Mouse (Mus musculus) heart, adult 11 months (tissue): ENCODE measurements around the gene Ints3.

ENCODE experiments used
- DNase-seq: peaks from one replicate; pipeline ENCODE4 v3.0.0; 2022

The Ints3 gene

DNA sequence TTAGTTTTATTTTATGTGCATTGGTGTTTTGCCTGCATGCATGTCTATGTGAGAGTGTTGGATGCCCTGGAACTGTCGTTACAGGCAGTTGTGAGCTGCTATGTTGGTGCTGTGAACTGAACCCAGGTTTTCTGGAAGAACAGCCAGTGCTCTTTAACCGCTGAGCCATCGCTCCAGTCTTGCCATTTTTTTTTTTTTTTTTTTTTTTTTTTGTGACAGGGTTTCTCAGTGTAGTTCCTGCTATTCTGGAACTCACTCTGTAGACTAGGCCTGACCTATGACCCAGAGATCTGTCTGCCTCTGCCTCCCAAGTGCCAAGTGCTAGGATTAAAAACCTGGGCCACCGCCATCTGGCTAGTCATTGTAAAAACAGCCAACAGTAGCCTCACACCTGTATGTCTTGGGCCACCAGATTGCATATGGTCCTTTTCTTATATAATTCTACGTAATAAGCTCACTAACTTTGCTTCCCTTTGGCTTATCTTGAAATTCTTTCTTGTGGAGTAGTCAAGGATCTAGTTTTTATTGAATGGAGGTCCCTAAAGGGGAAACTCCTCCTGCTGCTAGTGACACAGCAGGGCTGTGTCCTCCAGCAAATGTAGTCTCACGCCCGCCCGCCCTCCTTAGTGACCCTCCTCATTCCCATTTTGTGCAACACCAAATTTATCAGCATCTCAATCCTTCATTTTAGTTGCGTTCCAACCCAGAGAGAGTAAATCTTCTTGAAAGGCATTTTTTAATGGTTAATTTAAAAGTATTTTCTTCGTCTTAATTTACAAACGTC is 12.2 kb upstream of the Ints3 start:
- DNase-seq = peak; percentile 92

- DNase-seq = no peak
These were observed 10.6 kb upstream of the Ints3 start for GRCm38 (mm10) chr3:90443977-90444376.

DNA sequence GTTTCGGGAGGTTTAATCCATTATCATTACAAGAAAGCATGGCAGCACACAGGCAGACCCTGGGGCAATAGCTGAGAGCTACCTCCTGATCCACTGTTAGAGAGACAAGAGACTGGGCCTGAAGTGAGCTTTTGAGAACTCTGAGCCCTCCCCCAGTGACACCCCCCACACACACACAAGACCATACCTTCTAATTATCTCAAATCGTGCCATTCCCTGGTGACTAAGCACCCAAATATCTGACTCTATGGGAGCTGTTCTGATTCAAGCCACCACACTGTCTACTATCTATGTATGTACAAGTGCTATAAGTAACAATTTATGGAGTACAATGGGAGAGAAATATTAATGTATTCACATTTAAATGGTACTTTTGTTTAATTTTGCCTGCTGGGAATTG is 7.3 kb upstream of the Ints3 start:
- DNase-seq = no peak

DNA sequence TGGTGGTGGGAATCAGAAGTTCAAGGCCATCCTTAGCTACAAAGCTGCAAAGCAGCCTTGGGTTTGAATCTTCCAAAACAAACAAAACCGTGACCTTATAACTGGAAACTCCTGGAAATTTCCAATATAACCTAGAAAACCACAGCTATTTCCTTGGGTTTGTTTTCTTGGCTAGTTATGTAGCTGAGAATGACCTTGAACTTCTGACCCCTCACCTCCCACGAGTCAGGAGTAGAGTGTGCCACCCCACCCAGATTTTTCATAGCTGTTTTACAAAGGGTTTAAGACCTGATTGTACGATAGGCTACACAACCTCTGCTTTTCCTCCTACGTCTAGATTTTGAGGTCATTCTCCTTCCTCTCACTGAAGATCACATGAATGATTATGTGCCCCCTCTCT is 3.7 kb upstream of the Ints3 start:
- no peak for DNase-seq

DNA sequence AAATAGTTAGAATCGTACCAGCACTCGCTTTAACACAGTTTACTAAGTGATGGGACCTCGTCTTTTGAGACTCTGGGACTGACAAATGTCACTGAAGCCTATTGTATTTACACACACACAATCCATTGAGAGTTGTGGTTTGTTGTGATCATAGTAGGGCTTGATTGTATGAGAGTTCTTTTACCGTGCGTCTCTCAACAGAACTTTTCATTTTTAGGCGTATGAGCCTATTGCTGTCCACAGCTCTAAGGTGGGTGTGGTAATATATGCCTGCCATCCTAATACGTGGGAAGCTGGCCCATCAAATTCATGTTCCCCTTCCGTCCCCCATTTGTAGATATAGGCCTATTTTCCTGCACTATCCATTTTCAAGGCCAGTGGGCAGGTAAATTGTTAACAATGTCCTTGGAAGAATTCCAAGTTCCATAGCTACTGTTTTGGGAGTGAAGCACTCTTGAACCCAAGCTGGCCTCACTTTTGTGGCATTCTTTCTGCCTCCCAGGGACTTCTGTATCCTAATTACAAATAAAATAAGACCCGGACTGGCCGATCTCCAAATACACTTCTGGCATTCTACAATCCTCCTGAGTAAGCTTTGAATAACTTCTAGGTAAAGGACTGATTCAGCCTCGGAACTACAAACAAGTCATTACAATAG is 780 bp upstream of the Ints3 start:
- DNase-seq = no peak

- DNase-seq = peak; percentile 97
These were observed 607 bp downstream of the Ints3 start for GRCm38 (mm10) chr3:90432811-90433219.

DNA sequence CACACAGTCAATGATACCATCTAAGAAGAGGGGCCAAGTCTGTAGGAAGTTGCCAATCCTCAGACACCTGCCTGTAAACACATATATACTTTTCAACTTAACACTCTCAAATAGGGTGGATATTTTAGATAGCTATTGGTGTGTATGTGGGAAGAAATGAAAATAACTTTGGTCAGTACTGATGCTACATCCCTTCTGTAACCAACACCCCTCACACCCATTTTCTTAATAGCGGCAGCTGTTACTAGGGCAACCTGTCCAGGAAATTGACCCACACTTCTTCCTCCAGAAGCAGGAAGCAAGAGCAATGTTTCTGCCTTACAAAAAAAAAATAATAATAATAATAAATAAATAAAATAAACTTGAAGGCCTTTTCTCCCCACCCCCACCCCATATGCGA is 1.1 kb downstream of the Ints3 start:
- DNase-seq = no peak

GRCm38 (mm10) chr3:90429576-90429975 is 3.8 kb downstream of the Ints3 start:
- DNase-seq = peak; percentile 89

DNA sequence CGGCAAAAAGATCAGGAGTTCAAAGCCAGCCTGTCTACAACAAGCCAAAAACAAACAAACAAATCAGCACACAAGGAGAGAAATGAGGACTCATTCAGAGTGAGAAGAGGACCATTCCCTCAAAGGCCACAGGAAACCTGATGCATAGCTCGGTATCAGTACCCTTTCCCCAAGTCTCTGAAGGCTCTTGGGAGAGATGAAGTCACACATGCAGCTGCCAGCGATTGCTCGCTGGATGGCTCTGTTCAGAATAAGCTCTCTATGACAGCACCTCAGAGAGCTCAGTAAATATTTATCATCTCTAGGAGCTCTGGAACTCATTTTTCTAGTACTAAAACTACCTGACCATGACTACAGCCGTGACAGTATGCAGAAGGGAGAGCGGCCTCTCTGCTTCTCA is 5.2 kb downstream of the Ints3 start:
- peak; percentile 94 for DNase-seq

DNA sequence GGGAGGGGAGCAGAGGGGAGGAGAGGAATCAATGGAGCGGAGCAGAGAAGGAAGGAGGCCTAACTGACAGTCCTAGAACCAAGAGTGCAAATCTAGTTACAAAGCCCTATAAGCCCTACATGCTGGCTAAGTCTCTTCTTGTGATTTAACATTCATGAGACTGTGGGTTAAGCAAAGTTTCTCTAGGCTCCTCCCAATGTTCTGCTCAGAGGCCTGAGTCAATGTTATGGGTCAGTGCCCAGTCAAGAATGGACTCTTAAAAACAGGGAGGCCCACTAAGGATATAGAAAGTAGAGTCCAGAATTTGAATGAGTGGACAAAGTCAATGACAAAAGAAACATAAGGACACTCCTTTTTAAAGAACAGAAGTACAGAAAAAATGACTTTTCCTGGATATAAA is 5.8 kb downstream of the Ints3 start:
- DNase-seq = no peak

GRCm38 (mm10) chr3:90425499-90425898 is 7.9 kb downstream of the Ints3 start:
- DNase-seq = no peak

- no peak for DNase-seq
These were observed 9.9 kb downstream of the Ints3 start for GRCm38 (mm10) chr3:90423549-90423948.

DNA sequence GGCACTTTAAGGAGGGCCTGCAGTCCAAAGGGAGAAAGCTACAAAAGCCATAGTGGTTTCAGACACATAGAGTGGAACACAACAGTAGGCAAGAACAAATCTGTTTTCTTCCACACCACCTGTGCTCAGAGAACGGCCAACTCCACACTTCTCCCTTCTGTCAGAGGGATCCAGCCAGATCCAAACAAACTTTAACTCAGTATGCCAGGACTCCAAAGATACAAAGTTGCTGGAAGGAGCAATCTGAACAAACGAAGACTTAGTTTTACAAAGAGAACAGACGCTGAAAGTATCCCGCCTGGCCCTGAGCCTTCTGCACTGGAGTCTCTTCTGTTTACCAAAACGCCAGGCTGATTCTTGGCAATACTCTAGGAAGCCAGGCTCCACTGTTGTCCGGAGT is 12.7 kb downstream of the Ints3 start:
- no peak for DNase-seq

DNA sequence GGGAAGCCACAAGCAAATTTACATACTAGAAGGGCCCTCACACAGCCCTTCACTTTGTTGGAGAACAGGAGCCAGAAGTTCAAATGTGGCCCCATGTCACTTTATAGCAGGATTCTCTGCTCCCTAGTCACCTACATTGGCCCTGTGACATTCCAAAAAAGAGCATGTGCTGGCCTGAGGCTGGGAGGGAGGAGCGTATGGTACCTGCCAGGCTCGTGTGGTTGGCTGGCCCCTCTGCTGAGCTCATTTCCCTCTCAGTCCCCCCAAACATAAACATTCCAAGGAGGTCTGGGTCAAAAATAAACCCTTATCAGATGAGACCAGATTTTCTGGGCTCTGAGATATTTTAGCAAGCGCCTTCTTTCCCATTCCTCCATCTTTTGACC is 20.4 kb downstream of the Ints3 start:
- DNase-seq = peak; percentile 83

- DNase-seq = peak; percentile 96
These were observed 21.0 kb downstream of the Ints3 start for GRCm38 (mm10) chr3:90412312-90413010.

GRCm38 (mm10) chr3:90408721-90409120 is 24.7 kb downstream of the Ints3 start:
- no peak for DNase-seq

DNA sequence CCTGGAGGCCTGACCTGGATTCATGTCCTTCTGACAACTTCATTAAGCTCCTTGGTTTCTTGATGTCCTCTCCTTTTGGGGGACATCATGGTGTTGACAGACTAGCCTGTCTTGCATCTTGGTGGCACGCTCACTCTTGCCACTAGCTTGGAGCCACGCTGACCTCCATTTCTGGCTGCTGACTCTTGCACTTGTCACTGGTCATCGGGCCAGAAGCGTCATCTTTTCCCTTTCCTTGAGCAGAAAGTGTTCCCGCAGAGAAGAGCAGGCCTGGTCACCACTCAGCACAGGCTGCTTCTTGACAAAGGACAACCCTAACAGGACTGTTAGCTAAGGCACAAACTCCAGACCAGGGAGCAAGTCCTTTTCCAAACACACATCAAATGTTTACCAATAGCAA is 27.0 kb downstream of the Ints3 start:
- no peak for DNase-seq

GRCm38 (mm10) chr3:90404609-90405008 is 28.8 kb downstream of the Ints3 start:
- DNase-seq = peak; percentile 69

DNA sequence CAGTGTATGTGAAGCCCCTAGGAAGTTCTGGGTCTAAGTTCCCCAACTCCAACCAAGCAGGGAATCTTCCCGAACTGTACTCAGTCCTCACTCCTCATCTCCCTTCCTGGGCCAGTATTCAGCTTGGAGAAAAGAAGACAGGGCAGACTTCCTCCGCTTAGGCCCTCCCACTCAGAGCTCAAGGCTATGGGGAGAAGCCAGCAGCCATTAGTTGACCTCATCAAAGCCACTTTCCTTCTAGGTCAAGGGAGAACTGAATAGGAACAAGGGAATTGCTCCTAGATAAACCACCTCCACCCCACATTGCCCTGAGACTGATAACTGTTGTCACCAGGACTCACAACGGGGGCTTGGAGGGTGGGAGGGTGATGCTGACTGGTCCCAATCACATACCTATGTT is 29.3 kb downstream of the Ints3 start:
- DNase-seq = peak; percentile 61

DNA sequence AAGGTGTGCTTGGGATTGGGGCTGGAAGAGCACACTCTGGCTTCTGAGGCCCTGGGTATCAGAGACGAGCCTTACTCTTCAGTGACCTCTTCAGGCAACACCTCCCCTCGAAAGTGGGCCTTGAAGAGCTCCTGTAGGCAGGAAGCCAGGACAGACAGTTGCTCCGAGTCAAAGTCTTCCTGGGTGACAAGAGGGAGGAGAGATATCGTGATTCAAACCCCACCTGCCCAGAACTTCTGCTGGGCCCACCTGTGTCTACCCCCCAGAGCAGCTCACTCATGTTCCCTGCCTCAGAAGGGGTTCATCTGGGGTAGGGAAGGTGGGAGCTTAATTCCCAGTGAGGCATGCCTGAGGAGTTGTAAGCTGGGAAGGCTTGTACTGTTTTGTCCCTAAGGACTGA is 32.4 kb downstream of the Ints3 start:
- peak; percentile 69 for DNase-seq

- DNase-seq = peak; percentile 91
These were observed 37.8 kb downstream of the Ints3 start for GRCm38 (mm10) chr3:90395629-90396028.

- DNase-seq = no peak
These were observed 40.8 kb downstream of the Ints3 start for GRCm38 (mm10) chr3:90392661-90393060.

DNA sequence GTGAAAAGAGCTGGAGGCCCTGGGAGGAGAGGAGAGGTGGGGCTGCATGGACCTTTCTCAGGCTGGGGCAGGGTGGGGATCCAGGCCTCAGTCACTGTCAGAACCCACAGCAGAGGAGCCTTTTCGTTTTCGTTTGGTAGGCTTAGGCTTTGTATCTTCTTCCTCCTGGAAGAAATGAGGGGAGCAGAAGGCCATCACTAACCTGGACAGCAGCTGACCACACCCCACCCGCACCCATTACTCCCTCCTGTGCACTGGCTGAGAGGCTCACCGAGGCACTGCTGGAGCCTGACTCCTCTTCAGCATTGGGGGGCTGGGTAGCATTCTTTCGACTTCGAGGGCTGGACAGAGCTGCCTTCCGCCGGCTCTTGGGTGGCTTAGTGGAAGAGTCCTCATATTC is 41.5 kb downstream of the Ints3 start:
- peak; percentile 91 for DNase-seq

- peak; percentile 85 for DNase-seq
These were observed 42.4 kb downstream of the Ints3 start for GRCm38 (mm10) chr3:90391004-90391403.
